Mouse (Mus musculus): ENCODE measurements at regions not wholly inside any gene's neighbourhood (a gene's known extent, or its start where the extent isn't known, plus 50 kb on each side); places are given as distances from the start of the nearest gene placed in this dataset.
"Not testable (repeated sequence)": the region's sequence is repeated elsewhere in the genome, so short reads cannot be mapped to it uniquely, and the experiment has no call there.

- not testable (repeated sequence) for DNase-seq (ENCODE audit: low read depth)
Measured at GRCm38 (mm10) chr13:97355411-97355810, 114.5 kb downstream of the Enc1 start.

DNA sequence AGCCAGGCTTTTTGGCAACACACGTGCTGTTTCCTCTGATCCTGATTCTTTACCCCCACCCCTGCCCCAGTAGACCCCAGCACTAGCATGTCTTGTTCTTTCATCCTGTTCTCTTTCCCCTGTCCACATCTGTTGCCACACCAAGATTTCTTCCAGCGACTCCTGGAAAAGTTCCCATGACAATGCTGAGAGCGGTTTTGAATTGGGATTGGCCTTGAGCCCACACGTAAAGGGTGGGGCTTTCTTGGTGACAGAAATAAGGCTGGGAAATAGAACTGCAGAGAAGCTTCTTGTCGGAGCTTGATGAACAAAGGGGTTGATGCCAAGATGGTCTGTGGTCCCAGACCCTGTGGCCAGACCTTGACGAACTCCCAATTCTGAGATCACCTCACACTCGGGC lies 106.8 kb downstream of the Enc1 start:
- no peak for DNase-seq (ENCODE audit: low read depth)

DNA sequence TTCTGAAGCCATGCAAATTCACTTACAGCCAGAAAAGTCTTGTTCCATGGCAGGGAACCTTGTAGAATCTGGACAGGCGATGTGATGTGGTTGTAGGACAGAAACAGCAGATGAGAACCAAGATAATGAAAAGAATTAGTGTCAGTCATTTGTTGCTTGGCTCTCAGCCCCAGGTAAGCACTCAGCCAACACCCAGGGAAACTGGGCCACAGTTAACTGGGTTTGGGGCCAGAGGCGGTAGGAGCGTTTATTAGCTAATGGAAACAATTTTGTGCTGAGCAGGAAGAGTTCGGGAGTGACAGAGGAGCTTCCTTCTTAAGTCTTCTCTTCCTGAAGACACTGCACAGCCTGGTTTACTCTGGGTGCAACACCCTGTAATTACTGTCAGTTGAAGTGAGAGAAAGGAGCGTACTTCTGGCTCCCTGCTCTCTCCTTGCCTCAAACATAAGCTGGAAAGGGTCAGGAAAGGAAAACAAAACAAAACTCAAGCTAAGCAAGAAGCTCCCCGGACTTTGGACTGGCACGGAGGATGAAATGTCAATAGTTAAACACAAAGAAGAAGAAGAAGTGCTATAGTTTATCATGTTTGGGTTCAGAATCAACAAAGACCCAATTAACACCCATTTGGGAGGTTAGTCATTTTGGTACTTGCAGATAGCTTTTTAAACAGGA lies 100.4 kb downstream of the Enc1 start:
- DNase-seq (ENCODE audit: low read depth), result no peak

DNA sequence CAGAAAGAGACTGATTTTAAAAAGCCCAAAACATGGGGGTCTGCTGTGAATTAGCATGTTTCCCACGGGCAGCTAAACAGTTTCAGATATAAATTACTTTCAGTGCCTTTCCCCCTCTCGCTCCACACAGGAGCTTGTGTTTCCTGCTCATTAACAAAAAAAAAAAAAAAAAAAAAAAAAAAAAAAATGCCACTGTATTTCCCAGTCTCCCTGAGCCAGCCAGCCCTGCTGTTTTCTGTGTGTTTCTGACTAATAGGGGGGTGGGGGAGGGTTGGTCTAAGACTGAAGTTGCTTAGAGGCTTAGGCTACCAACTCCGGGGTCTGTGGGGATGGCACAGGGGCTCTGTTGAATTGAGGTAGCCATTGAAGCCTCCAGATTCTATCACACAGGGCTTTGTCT lies 97.0 kb downstream of the Enc1 start:
- no peak for DNase-seq (ENCODE audit: low read depth)

DNA sequence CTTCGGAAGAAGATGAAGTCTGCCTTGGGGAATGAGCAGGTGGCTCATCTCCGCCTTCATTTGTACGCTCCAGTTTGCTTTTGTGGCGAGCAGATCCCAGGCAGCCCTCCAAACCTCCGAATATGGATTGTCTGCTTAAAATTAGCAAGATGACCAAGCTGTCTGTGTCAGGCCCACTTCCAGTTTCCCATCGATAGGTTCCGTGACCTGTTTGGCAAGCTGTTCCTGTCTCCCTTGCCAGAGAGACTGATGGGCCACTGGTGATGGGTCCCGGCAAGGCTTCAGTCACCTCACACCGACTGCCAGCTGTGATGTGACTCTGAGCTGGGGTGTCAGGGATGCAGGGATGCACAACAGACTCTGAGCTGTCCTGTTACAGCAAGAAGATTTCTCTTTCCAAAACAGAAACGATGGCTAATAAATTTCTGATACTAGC lies 96.4 kb downstream of the Enc1 start:
- DNase-seq (ENCODE audit: low read depth), result no peak

DNA sequence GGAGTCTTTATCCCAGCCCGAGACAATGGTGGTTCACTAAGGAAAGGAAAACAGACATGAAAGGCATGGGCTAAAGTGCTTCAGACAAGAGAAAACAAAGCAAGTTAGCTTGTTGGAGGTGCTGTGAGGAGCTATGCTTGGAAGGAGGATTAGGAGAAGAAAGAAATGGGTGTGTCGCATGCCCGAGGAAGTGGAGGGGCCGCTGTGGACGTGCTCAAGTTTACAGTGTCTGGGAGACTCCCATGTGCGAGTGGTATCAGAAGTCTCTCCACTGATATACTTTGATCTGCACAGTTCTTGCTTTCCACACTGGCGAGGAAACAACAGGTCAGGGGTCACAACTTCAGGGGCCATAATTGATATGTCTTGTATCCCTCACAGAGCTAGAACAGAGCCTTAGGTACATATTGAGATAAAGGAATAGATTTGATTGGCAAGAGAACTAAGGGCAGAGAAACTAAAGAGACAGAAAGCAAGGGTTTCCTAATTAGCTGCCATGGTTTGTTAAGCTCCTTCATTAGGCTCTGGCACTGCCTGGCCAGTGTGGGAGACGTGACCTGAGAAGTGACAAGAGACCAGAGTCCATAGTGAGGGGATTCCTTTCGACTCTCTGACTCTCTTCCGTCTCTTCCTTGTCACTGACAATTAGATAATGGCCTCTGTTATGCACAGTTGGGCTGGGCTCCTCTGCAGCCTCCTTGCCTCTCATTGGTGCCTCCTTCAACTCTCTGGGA lies 93.1 kb downstream of the Enc1 start:
- DNase-seq (ENCODE audit: low read depth), result no peak

- DNase-seq (ENCODE audit: low read depth), result no peak
Measured at GRCm38 (mm10) chr13:97331072-97331471, 90.2 kb downstream of the Enc1 start.

DNA sequence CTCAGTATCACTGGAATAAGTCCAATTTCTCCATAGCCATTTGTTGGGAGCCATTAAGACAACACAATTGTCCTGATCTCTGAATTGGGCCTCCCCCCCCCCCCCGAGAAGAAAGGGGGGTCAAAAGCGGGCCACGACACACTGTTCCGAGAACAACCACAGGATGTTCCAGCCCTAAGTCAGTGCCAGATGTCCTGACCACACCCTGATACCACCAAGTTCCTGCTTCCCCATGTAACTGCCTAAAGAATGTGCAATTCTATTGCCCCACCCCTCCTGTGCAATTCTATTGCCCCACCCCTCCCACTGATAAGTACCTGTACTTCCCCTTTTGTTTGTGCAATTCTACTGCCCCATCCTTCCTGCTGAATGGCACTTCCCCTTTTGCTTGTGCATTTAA lies 80.4 kb downstream of the Enc1 start:
- not testable (repeated sequence) for DNase-seq (ENCODE audit: low read depth)

- DNase-seq (ENCODE audit: low read depth), result no peak
Measured at GRCm38 (mm10) chr13:97320756-97321155, 79.9 kb downstream of the Enc1 start.

GRCm38 (mm10) chr13:97320298-97320697 lies 79.4 kb downstream of the Enc1 start:
- no peak for DNase-seq (ENCODE audit: low read depth)

GRCm38 (mm10) chr13:97317633-97318032 lies 76.7 kb downstream of the Enc1 start:
- DNase-seq (ENCODE audit: low read depth), result no peak

DNA sequence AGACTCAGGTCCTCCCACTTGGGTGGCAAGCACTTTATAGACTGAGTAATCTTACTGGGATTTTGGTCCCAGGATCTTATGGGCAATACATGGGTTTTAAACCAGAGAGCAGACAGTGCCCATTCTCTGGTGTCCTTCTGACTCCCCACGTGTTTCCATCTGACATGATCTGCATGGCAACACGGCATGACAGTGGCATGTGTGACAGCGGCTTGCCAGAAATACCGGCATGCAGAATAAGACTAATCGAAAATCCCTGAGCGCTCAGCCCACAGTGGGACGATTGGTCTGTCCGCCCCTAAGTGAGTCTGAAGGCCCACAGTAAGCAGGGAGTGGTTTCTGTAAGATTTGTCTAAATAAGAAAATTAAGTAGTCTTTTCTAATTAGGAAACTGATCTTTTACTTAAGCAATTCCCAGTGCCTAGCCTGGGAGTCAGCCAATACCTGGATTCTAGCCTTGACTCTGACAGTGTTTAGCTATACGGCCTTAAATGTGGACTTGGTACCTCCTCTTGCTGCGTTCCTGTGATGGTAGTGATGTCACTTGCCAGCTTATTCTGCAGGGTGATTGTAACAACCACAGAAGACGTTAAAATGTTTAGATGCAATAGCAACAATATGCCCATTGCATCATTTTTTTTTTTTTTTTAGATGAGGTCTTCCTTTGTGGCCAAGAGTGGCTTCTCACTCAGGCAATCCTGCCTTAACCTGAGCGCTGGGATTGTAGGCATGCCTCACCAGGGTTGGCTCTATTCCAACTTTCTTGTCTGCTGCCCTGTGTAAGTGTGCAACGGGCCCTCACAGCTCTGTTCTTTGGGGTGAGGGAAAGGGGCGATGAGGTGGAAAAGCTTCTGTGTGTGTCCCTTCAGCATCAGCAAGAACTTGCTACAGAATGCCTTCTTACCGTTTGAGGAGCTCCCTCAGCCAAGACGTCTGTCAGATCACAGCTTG lies 71.8 kb downstream of the Enc1 start:
- no peak for DNase-seq (ENCODE audit: low read depth)

- no peak for DNase-seq (ENCODE audit: low read depth)
Measured at GRCm38 (mm10) chr13:97311340-97311739, 70.4 kb downstream of the Enc1 start.

DNA sequence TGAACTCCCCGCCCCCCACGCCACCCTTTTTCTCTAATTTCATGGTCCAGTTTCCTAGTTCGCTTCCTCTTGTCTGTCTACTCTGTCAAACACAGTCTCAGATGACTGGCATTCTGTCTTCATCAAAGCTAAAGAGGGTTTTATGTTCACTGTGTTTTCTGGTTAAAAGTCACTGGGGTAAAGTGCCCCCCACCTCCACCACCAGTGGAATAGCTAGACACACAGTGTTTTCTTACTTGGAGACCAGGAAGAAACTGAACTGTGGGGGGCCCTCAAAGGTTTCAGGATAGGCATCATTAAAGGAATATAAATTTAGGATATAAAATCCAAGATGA lies 69.9 kb downstream of the Enc1 start:
- no peak for DNase-seq (ENCODE audit: low read depth)

- no peak for DNase-seq (ENCODE audit: low read depth)
Measured at GRCm38 (mm10) chr13:97310186-97310854, 69.4 kb downstream of the Enc1 start.

DNA sequence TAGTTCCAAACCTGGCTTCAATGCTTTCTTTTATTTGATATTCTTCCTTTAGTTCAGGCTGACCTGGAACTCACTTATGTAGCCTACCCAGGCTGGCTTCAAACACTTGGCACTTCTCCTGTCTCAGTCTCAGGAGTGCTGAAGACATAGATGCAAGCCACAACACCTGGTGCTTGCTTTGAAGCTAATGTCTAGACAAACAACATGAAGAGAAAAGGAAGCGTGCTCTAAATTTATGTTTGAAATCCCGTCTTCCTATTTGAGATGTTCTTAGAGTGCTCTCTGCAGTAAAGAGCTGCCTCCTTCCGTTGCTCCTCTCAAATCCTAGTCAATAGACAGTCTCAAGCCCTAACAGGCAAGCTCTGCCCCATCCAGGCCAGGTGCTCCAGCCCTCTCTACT lies 68.5 kb downstream of the Enc1 start:
- DNase-seq (ENCODE audit: low read depth), result no peak

DNA sequence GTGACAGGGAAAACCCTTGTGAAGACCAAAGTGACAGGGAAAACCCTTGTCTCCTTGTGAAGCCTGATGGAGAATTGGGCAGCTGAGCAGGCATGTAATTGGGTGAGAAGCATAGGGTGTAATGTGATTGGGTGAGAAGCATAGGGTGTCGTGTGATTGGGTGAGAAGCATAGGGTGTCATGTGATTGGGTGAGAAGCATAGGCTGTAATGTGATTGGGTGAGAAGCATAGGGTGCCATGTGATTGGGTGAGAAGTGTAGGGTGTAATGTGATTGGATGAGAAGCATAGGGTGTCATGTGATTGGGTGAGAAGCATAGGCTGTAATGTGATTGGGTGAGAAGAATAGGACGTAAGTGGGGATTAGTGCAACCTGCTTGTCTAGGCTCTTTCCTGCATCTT lies 67.5 kb downstream of the Enc1 start:
- no peak for DNase-seq (ENCODE audit: low read depth)

Data from fibroblast of lung, adult 2 months (primary cell).